Mouse (Mus musculus) kidney, postnatal 0 days (tissue): Measurements from ENCODE around the gene Glis2. TPM values are rescaled to one million over a fixed set of nuclear protein-coding genes. Genes with fewer than 3 reads are reported as not detected.
"Not testable (repeated sequence)": the region's sequence is repeated elsewhere in the genome, so short reads cannot be mapped to it uniquely, and the experiment has no call there.

Experiments
- ATAC-seq: fragments of 200-750 bp; cut with Nextera tagmentation; replicated peaks from 2 replicates; pipeline ENCODE4 v1.8.0; 2017; ENCODE audit warnings: low read depth, moderate number of reproducible peaks, moderate TSS enrichment, moderate library complexity; ENCODE audit not compliant: low FRiP score
- DNase-seq: peaks from one replicate; pipeline ENCODE4 v3.0.0-alpha.2; 2016; ENCODE audit warnings: low spot score
- H3K27ac ChIP-seq: fragments of 300-500 bp; sonication (generic); 2 replicates; pipeline ENCODE4 v1.5.1; 2014; ENCODE audit warnings: mild to moderate bottlenecking
- H3K27me3 ChIP-seq: fragments of 300-500 bp; sonication (generic); 2 replicates; pipeline ENCODE4 v1.6.1; 2014; ENCODE audit warnings: low read length, mixed read lengths; ENCODE audit not compliant: insufficient read depth
- H3K36me3 ChIP-seq: fragments of 300-500 bp; sonication (generic); 2 replicates; pipeline ENCODE4 v1.6.1; 2014; ENCODE audit warnings: low read length, mixed read lengths; ENCODE audit not compliant: insufficient read depth
- H3K4me1 ChIP-seq: fragments of 300-500 bp; sonication (generic); replicated peaks from 2 replicates; pipeline ENCODE4 v1.6.1; 2014; ENCODE audit warnings: antibody characterized with exemption, low read length, mixed read lengths; ENCODE audit not compliant: insufficient read depth
- H3K4me2 ChIP-seq: fragments of 300-500 bp; sonication (generic); 2 replicates; pipeline ENCODE4 v1.6.1; 2014; ENCODE audit warnings: mild to moderate bottlenecking, low read length, moderate library complexity, mixed read lengths
- H3K4me3 ChIP-seq: fragments of 300-500 bp; sonication (generic); replicated peaks from 2 replicates; pipeline ENCODE4 v1.5.1; 2014; ENCODE audit warnings: low read depth, low read length
- H3K9ac ChIP-seq: fragments of 300-500 bp; sonication (generic); 2 replicates; pipeline ENCODE4 v1.6.1; 2014; ENCODE audit warnings: low read depth, low read length
- H3K9me3 ChIP-seq: fragments of 300-500 bp; sonication (generic); replicated peaks from 2 replicates; pipeline ENCODE4 v1.6.1; 2016; ENCODE audit warnings: low read length, inconsistent platforms, mixed read lengths
- CTCF ChIP-seq: IDR thresholded peaks from 2 replicates; pipeline ENCODE4 v1.5.1; 2016; ENCODE audit warnings: antibody characterized with exemption, low read depth, mild to moderate bottlenecking, moderate library complexity
- WGBS: fragments of 180-500 bp; shearing (Covaris S2); extraction: QIAGEN DNeasy Blood & Tissue Kit; methylation state at CpG from one replicate; pipeline ENCODE4 v1.1.7; 2014; 5-methylcytosine and 5-hydroxymethylcytosine counted together
- polyA plus RNA-seq: library from polyadenylated mRNA; unstranded; fragments of >200 nt; fragmentation: Nextera tagmentation; extraction: Ambion mirVana; gene quantifications from 2 replicates; pipeline ENCODE4 v1.2.1, GENCODE M21; 2015

The Glis2 gene
- polyA plus RNA-seq, 1 experiment from 2014 or later: 74.6 TPM

DNA sequence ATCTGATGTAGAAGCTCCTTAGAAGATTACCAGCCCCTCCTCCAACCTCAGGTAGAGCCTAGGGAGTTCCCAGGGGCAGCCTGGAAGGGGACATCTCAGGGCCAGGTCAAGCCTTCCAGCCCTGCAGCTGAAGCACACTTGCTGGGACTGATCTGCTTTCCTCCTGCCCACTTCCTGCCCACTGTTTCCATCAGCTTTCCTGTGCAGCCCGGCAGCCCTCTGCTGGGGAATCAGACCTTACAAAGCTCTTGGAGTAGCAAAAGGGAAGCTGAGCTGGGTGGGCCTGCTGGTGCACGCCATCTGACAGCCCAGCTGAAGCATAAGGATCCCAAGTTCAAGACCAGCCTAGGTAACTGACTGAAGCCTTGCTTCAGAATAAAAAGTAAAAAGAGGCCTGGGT lies 17.6 kb upstream of the Glis2 start:
- Histone ChIP-seq H3K27me3 (no peaks in the 10 kb centered on the region), H3K4me3 (no peak overlapping the region), H3K36me3 (no peaks in the 10 kb centered on the region), H3K27ac (no peak overlapping the region), H3K9me3 (no peaks in the 10 kb centered on the region), H3K4me2 (no peak overlapping the region), H3K4me1 (no peaks in the 10 kb centered on the region), H3K9ac (no peak overlapping the region)
- 28% methylated on average over 2 of the region's 2 CpGs for WGBS
- DNase-seq (no peak), ATAC-seq (no peak)
- peak; percentile 3; the same call in 1 of the 2 replicates for TF ChIP-seq CTCF

DNA sequence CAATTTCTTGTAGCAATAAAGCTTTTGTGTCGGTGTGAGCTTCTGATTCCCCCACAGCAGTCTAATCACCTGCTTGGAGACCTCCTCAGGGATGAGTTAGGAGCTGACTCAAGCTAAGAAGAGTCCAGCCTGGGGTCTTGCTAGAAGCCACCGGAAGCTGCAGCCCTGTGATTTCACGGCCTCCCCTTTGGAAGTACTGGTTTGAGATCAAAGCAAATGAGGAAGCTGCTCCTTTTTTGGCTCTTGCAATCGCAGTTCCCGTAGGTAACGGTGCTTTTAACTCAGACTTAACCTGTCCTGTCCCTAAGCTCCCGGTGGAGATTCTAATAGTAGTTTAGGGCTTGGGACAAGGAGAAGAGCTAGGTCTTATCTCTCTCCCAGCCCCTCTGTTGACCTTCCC lies 15.9 kb upstream of the Glis2 start:
- no peak overlapping the region for H3K27ac ChIP-seq
- no peaks in the 10 kb centered on the region for H3K4me1 ChIP-seq
- no peak overlapping the region for H3K4me2 ChIP-seq
- H3K36me3 ChIP-seq: no peaks in the 10 kb centered on the region
- no peaks in the 10 kb centered on the region for H3K9me3 ChIP-seq
- H3K27me3 ChIP-seq: no peaks in the 10 kb centered on the region
- ATAC-seq (no peak), DNase-seq (no peak)
- H3K9ac ChIP-seq: no peak overlapping the region
- no peak for TF ChIP-seq CTCF
- no peak overlapping the region for H3K4me3 ChIP-seq
- 45% methylated on average over 7 of the region's 7 CpGs for WGBS

DNA sequence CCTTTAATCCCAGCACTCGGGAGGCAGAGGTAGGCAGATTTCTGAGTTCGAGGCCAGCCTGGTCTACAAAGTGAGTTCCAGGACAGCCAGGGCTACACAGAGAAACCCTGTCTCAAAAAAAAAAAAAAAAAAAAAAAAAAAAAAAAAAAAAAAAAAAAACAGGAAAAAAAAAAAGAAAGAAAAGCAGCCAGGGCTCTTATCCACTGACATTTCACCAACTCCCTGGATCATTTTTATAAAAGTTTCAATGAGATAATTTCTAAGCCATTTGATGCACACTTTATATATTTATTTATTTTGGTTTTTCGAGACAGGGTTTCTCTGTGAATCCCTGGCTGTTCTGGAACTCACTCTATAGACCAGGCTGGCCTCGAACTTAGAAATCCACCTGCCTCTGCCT lies 13.3 kb upstream of the Glis2 start:
- not testable (repeated sequence) for H3K4me2 ChIP-seq, H3K27ac ChIP-seq, H3K4me3 ChIP-seq, H3K9me3 ChIP-seq, ATAC-seq, H3K9ac ChIP-seq, H3K4me1 ChIP-seq, DNase-seq, H3K36me3 ChIP-seq, H3K27me3 ChIP-seq
- WGBS: 89% methylated on average over 3 of the region's 4 CpGs

DNA sequence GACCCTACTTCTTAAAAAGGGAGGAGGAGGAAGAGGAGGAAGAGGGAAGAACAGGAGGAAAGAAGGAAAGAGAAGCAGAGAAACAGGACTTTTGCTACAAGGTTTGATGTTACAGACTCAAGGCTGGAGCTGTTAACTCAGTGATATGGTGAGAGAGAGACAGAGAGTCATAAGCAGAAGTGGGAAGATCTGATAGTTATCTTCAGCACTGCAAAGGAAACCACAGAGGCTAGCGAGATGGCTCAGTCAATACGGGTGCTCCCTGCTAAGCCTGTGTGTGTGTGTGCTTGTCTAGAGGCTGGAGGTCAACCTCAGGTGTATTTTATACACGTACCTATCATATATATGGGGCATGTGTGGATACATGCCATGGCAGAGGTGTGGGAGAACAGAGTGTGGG lies 10.7 kb upstream of the Glis2 start:
- H3K27me3 ChIP-seq: no peaks in the 10 kb centered on the region
- H3K9me3 ChIP-seq: no peaks in the 10 kb centered on the region
- TF ChIP-seq CTCF: no peak
- peaks cover 10% of the 10 kb centered on the region for H3K4me1 ChIP-seq
- no peak overlapping the region for H3K4me3 ChIP-seq
- ATAC-seq (no peak), DNase-seq (no peak)
- H3K4me2 ChIP-seq: no peak overlapping the region
- no peak overlapping the region for H3K27ac ChIP-seq
- no peak overlapping the region for H3K9ac ChIP-seq
- WGBS: 85% methylated on average over 3 of the region's 3 CpGs
- no peaks in the 10 kb centered on the region for H3K36me3 ChIP-seq

DNA sequence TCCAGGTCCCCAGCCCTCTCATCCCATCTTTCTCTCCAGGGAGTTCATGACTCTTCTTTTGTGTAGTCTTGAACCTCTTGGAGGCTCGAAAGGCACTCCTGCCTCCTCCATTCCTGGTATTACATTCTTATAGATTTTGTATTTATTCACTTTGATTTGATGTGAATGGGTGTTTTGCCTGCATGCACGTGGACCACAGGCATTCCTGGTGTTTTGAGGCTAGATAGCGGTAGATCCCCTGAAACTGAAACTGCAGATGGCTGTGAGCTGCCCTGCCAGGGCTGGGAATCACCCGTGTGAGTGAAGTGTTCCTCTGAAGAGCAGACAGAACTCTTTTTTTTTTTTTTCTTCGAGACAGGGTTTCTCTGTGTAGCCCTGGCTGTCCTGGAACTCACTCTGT lies 10.1 kb upstream of the Glis2 start:
- TF ChIP-seq CTCF: no peak
- 82% methylated on average over 5 of the region's 5 CpGs for WGBS

DNA sequence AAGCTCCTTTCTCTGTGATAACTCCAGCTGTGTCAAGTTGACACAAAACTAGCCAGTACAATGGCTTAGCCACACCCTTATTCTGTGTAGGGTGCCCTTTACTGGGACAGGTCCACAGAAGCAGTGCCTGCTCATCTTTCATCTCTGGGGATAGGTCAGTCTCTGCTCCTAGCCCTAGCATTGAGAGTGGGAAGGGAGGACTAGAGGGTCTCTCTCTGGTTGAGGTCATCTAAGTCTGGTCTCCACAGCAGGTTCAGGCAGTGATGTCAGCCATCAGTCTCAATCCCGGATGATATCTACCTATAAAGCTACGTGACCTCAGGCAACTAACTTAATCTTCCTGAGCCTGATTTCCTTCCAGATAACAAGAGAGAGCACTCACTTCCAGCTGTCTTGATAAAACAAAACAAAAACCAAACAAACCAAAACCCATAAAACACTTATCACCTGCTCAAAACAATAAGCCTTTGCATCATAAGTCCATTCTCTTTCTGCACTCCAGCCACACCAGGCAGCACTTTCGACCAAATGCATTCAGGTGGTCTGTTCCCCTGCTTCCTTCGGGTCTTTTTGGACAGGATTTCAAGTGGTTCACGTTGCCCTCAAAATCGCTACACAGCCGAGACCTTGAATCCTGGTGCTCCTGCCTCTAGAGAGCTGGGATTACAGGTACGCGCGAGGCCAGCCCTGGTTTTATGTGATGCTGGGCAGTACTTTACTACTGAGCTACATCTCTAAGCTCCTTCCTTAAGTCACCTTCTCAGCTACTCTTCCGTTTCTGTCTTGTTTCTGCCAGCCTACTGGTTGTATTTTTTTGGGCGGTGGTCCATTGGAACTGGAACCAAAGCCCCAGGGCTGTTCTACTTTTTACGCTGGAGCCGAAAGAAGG lies 8.6 kb upstream of the Glis2 start:
- Histone ChIP-seq H3K4me2 (peak overlapping the region; percentile 53), H3K27me3 (no peaks in the 10 kb centered on the region)
- 7% methylated on average over 14 of the region's 14 CpGs for WGBS

More for the DNA sequence above, 10.1 kb upstream of the Glis2 start:
- Histone ChIP-seq H3K9ac (no peak overlapping the region), H3K4me1 (peaks cover 10% of the 10 kb centered on the region), H3K4me2 (no peak overlapping the region), H3K9me3 (no peaks in the 10 kb centered on the region), H3K27ac (no peak overlapping the region), H3K36me3 (no peaks in the 10 kb centered on the region), H3K4me3 (no peak overlapping the region), H3K27me3 (no peaks in the 10 kb centered on the region)
- no peak for ATAC-seq
- DNase-seq: no peak

More for the DNA sequence above, 8.6 kb upstream of the Glis2 start:
- ATAC-seq (peak; percentile 14; the same call in 1 of the 2 replicates), DNase-seq (no peak)
- H3K4me3 ChIP-seq: peak overlapping the region; percentile 26
- peak overlapping the region; percentile 47 for H3K9ac ChIP-seq
- H3K9me3 ChIP-seq: no peaks in the 10 kb centered on the region
- H3K36me3 ChIP-seq: no peaks in the 10 kb centered on the region
- peaks cover 10% of the 10 kb centered on the region for H3K4me1 ChIP-seq
- TF ChIP-seq CTCF: no peak
- peak overlapping the region; percentile 92 for H3K27ac ChIP-seq
